Mouse (Mus musculus): Measurements from ENCODE around the gene Gm49450. TPM values are rescaled to one million over a fixed set of nuclear protein-coding genes. Genes with fewer than 3 reads are reported as not detected.

Gm49450 gene
- polyA plus RNA-seq, 1 experiment from 2014 or later, result not detected

- WGBS, result 11% methylated on average over 12 of the region's 12 CpGs
- ATAC-seq (ENCODE audit: low read depth) (peak; percentile 83), DNase-seq (ENCODE audit: low spot score) (peak; percentile 95)
- Histone ChIP-seq H3K9ac (ENCODE audit: low read depth, low read length) (peak overlapping the region; percentile 49; the same call in 1 of the 2 replicates), H3K27me3 (replicated peaks; ENCODE audit: control insufficient read depth, insufficient read depth, low read length) (no peaks in the 10 kb centered on the region), H3K4me1 (ENCODE audit: control insufficient read depth, insufficient read depth, low read length) (peaks cover 32% of the 10 kb centered on the region), H3K27ac (replicated peaks; ENCODE audit: low read depth, low read length) (peak overlapping the region; percentile 86), H3K36me3 (ENCODE audit: control insufficient read depth, insufficient read depth, low read length) (no peaks in the 10 kb centered on the region), H3K4me2 (ENCODE audit: low read depth, low read length) (peak overlapping the region; percentile 23), H3K4me3 (ENCODE audit: low read depth, low read length) (no peak overlapping the region), H3K9me3 (ENCODE audit: control insufficient read depth, low read length) (peaks cover 4% of the 10 kb centered on the region; the same call in 1 of the 2 replicates)
These were observed 15.5 kb upstream of the Gm49450 start for GRCm38 (mm10) chr15:98968701-98969371.

- WGBS, result 84% methylated on average over 3 of the region's 3 CpGs
- Histone ChIP-seq H3K4me3 (ENCODE audit: low read depth, low read length) (no peak overlapping the region), H3K4me2 (ENCODE audit: low read depth, low read length) (no peak overlapping the region), H3K9me3 (ENCODE audit: control insufficient read depth, low read length) (peaks cover 8% of the 10 kb centered on the region; the same call in 1 of the 2 replicates), H3K4me1 (ENCODE audit: control insufficient read depth, insufficient read depth, low read length) (peaks cover 5% of the 10 kb centered on the region; the same call in 1 of the 2 replicates), H3K27ac (replicated peaks; ENCODE audit: low read depth, low read length) (no peak overlapping the region), H3K27me3 (replicated peaks; ENCODE audit: control insufficient read depth, insufficient read depth, low read length) (no peaks in the 10 kb centered on the region), H3K36me3 (ENCODE audit: control insufficient read depth, insufficient read depth, low read length) (no peaks in the 10 kb centered on the region), H3K9ac (ENCODE audit: low read depth, low read length) (no peak overlapping the region)
- ATAC-seq (ENCODE audit: low read depth) (no peak), DNase-seq (ENCODE audit: low spot score) (no peak)
These were observed 6.2 kb upstream of the Gm49450 start for GRCm38 (mm10) chr15:98959531-98959930.

- no peaks in the 10 kb centered on the region for H3K36me3 ChIP-seq (ENCODE audit: control insufficient read depth, insufficient read depth, low read length)
- 87% methylated on average over 4 of the region's 4 CpGs for WGBS
- no peak for ATAC-seq (ENCODE audit: low read depth)
These were observed 5.6 kb upstream of the Gm49450 start for GRCm38 (mm10) chr15:98958901-98959420.

GRCm38 (mm10) chr15:98957475-98957874 lies 4.1 kb upstream of the Gm49450 start:
- Histone ChIP-seq H3K4me3 (ENCODE audit: low read depth, low read length) (no peak overlapping the region), H3K9ac (ENCODE audit: low read depth, low read length) (no peak overlapping the region), H3K36me3 (ENCODE audit: control insufficient read depth, insufficient read depth, low read length) (no peaks in the 10 kb centered on the region), H3K27me3 (replicated peaks; ENCODE audit: control insufficient read depth, insufficient read depth, low read length) (no peaks in the 10 kb centered on the region), H3K27ac (replicated peaks; ENCODE audit: low read depth, low read length) (no peak overlapping the region), H3K4me1 (ENCODE audit: control insufficient read depth, insufficient read depth, low read length) (peaks cover 10% of the 10 kb centered on the region; the same call in 1 of the 2 replicates), H3K9me3 (ENCODE audit: control insufficient read depth, low read length) (no peaks in the 10 kb centered on the region), H3K4me2 (ENCODE audit: low read depth, low read length) (no peak overlapping the region)
- DNase-seq (ENCODE audit: low spot score), result no peak
- ATAC-seq (ENCODE audit: low read depth), result no peak
- 62% methylated on average over 5 of the region's 5 CpGs for WGBS

More at GRCm38 (mm10) chr15:98958901-98959420, 5.6 kb upstream of the Gm49450 start:
- no peak overlapping the region for H3K27ac ChIP-seq (replicated peaks; ENCODE audit: low read depth, low read length)
- H3K9ac ChIP-seq (ENCODE audit: low read depth, low read length), result no peak overlapping the region
- no peak overlapping the region for H3K4me2 ChIP-seq (ENCODE audit: low read depth, low read length)
- no peaks in the 10 kb centered on the region for H3K27me3 ChIP-seq (replicated peaks; ENCODE audit: control insufficient read depth, insufficient read depth, low read length)
- H3K4me3 ChIP-seq (ENCODE audit: low read depth, low read length), result no peak overlapping the region
- peaks cover 9% of the 10 kb centered on the region; the same call in 1 of the 2 replicates for H3K4me1 ChIP-seq (ENCODE audit: control insufficient read depth, insufficient read depth, low read length)
- peaks cover 5% of the 10 kb centered on the region; the same call in 1 of the 2 replicates for H3K9me3 ChIP-seq (ENCODE audit: control insufficient read depth, low read length)
- no peak for DNase-seq (ENCODE audit: low spot score)

GRCm38 (mm10) chr15:98956000-98956399 lies 2.6 kb upstream of the Gm49450 start:
- 89% methylated on average over 4 of the region's 4 CpGs for WGBS

GRCm38 (mm10) chr15:98955324-98955723 lies 2.0 kb upstream of the Gm49450 start:
- H3K4me2 ChIP-seq (ENCODE audit: low read depth, low read length), result peak overlapping the region; percentile 80; the same call in 1 of the 2 replicates

More at GRCm38 (mm10) chr15:98956000-98956399, 2.6 kb upstream of the Gm49450 start:
- Histone ChIP-seq H3K36me3 (ENCODE audit: control insufficient read depth, insufficient read depth, low read length) (no peaks in the 10 kb centered on the region), H3K9ac (ENCODE audit: low read depth, low read length) (no peak overlapping the region), H3K9me3 (ENCODE audit: control insufficient read depth, low read length) (no peaks in the 10 kb centered on the region), H3K4me1 (ENCODE audit: control insufficient read depth, insufficient read depth, low read length) (peaks cover 14% of the 10 kb centered on the region; the same call in 1 of the 2 replicates), H3K4me2 (ENCODE audit: low read depth, low read length) (no peak overlapping the region), H3K27me3 (replicated peaks; ENCODE audit: control insufficient read depth, insufficient read depth, low read length) (no peaks in the 10 kb centered on the region), H3K4me3 (ENCODE audit: low read depth, low read length) (no peak overlapping the region), H3K27ac (replicated peaks; ENCODE audit: low read depth, low read length) (no peak overlapping the region)
- ATAC-seq (ENCODE audit: low read depth) (no peak), DNase-seq (ENCODE audit: low spot score) (no peak)

GRCm38 (mm10) chr15:98954425-98955253 lies 1.3 kb upstream of the Gm49450 start:
- H3K9me3 ChIP-seq (ENCODE audit: control insufficient read depth, low read length), result no peaks in the 10 kb centered on the region
- peaks cover 2% of the 10 kb centered on the region; the same call in 1 of the 2 replicates for H3K36me3 ChIP-seq (ENCODE audit: control insufficient read depth, insufficient read depth, low read length)
- DNase-seq (ENCODE audit: low spot score), result peak; percentile 78
- peak overlapping the region; percentile 85 for H3K4me3 ChIP-seq (ENCODE audit: low read depth, low read length)
- no peaks in the 10 kb centered on the region for H3K27me3 ChIP-seq (replicated peaks; ENCODE audit: control insufficient read depth, insufficient read depth, low read length)
- H3K4me1 ChIP-seq (ENCODE audit: control insufficient read depth, insufficient read depth, low read length), result peaks cover 14% of the 10 kb centered on the region; the same call in 1 of the 2 replicates
- H3K27ac ChIP-seq (replicated peaks; ENCODE audit: low read depth, low read length), result peak overlapping the region; percentile 99
- WGBS, result 17% methylated on average over 14 of the region's 14 CpGs
- ATAC-seq (ENCODE audit: low read depth), result no peak
- H3K9ac ChIP-seq (ENCODE audit: low read depth, low read length), result peak overlapping the region; percentile 56
- peak overlapping the region; percentile 80 for H3K4me2 ChIP-seq (ENCODE audit: low read depth, low read length)

More at GRCm38 (mm10) chr15:98955324-98955723, 2.0 kb upstream of the Gm49450 start:
- H3K27me3 ChIP-seq (replicated peaks; ENCODE audit: control insufficient read depth, insufficient read depth, low read length), result no peaks in the 10 kb centered on the region
- 72% methylated on average over 4 of the region's 4 CpGs for WGBS
- H3K27ac ChIP-seq (replicated peaks; ENCODE audit: low read depth, low read length), result peak overlapping the region; percentile 99
- H3K36me3 ChIP-seq (ENCODE audit: control insufficient read depth, insufficient read depth, low read length), result no peaks in the 10 kb centered on the region
- H3K4me3 ChIP-seq (ENCODE audit: low read depth, low read length), result peak overlapping the region; percentile 85; the same call in 1 of the 2 replicates
- H3K9ac ChIP-seq (ENCODE audit: low read depth, low read length), result no peak overlapping the region; the same call in 1 of the 2 replicates
- no peak for ATAC-seq (ENCODE audit: low read depth)
- DNase-seq (ENCODE audit: low spot score), result no peak
- H3K9me3 ChIP-seq (ENCODE audit: control insufficient read depth, low read length), result no peaks in the 10 kb centered on the region
- peaks cover 14% of the 10 kb centered on the region; the same call in 1 of the 2 replicates for H3K4me1 ChIP-seq (ENCODE audit: control insufficient read depth, insufficient read depth, low read length)

GRCm38 (mm10) chr15:98952751-98953400 lies 475 bp downstream of the Gm49450 start:
- peak overlapping the region; percentile 80 for H3K4me2 ChIP-seq (ENCODE audit: low read depth, low read length)
- ATAC-seq (ENCODE audit: low read depth) (peak; percentile 67), DNase-seq (ENCODE audit: low spot score) (peak; percentile 89)
- WGBS, result under 1% methylated on average over 39 of the region's 41 CpGs
- no peaks in the 10 kb centered on the region for H3K27me3 ChIP-seq (replicated peaks; ENCODE audit: control insufficient read depth, insufficient read depth, low read length)
- H3K27ac ChIP-seq (replicated peaks; ENCODE audit: low read depth, low read length), result peak overlapping the region; percentile 99
- H3K9me3 ChIP-seq (ENCODE audit: control insufficient read depth, low read length), result no peaks in the 10 kb centered on the region
- peak overlapping the region; percentile 85 for H3K4me3 ChIP-seq (ENCODE audit: low read depth, low read length)
- H3K36me3 ChIP-seq (ENCODE audit: control insufficient read depth, insufficient read depth, low read length), result peaks cover 7% of the 10 kb centered on the region; the same call in 1 of the 2 replicates
- H3K9ac ChIP-seq (ENCODE audit: low read depth, low read length), result peak overlapping the region; percentile 97
- H3K4me1 ChIP-seq (ENCODE audit: control insufficient read depth, insufficient read depth, low read length), result peaks cover 14% of the 10 kb centered on the region; the same call in 1 of the 2 replicates
